Mouse (Mus musculus): ENCODE results near the gene Ano2.

The Ano2 gene

DNA sequence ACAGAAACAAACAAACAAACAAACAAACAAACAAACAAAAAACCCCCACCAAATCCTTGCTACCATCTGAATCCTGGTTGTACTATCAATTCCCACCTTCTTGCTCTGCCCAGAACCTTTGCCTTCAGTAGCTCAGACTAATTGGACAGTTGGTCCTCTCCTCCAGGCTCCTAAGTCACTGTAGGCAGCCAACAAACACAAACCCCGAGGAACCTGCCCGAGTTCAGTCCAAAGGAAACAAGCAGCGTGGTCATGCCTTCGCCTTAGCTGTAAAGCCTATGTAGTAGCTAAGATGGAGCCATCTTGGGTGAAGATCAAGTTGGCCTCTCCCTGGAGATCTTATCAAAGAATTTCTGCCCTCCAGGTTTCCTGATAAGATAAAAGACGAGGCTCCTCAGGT, 362.9 kb downstream of the Ano2 start:
- no peak for DNase-seq (ENCODE audit: low spot score)

DNA sequence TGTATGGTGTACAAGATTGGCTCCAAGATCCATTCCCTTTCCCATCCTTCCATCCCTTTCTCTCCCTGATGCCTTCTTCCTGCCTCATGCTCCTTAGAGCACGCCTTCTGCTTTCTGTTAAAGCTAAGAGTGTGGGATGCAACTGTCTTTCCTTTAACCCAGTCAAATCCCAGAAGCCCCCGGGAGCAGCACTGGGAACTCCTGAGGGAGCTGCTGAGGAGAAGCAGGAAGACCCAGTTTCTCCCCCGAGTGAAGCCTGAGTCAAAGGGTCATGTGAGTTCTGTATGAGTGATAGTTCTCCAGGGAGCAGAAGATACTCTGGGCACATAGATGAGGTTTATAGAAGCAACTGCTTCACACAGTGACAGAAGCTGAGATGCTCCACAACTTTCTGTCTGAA, 367.5 kb downstream of the Ano2 start:
- no peak for DNase-seq (ENCODE audit: low spot score)

GRCm38 (mm10) chr6:126080531-126080930, 390.3 kb downstream of the Ano2 start:
- DNase-seq (ENCODE audit: low spot score), result no peak

DNA sequence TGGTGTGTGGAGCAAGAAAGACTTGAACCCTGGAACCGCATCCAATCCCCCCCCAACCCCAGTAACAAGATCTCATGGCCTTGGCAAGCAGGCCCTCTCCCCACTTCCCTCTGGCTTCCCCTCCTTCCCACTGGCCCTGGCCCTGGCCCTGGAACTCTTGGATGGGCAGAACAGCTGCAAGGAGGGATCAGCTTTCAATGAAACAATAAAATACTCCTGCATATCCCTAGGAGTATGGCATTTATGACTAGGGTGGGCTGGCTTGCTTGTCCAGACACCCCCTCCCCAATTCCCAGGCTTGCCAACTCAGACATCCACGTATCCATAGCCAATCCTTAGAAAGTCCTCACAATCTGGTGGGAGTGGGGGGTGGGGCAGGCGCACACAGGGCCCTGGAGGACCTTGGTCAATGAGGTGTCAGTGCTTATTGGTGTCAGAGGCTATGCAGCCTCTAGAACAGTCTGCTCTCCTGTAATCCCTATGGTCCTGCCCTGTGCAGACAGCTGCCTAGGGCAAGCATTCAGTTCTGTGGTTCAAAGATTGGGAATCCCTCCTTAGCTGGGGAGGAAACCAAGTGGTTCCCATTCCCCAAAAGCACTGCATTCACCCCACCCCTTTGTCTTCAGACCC, 396.2 kb downstream of the Ano2 start:
- DNase-seq (ENCODE audit: low spot score), result no peak

DNA sequence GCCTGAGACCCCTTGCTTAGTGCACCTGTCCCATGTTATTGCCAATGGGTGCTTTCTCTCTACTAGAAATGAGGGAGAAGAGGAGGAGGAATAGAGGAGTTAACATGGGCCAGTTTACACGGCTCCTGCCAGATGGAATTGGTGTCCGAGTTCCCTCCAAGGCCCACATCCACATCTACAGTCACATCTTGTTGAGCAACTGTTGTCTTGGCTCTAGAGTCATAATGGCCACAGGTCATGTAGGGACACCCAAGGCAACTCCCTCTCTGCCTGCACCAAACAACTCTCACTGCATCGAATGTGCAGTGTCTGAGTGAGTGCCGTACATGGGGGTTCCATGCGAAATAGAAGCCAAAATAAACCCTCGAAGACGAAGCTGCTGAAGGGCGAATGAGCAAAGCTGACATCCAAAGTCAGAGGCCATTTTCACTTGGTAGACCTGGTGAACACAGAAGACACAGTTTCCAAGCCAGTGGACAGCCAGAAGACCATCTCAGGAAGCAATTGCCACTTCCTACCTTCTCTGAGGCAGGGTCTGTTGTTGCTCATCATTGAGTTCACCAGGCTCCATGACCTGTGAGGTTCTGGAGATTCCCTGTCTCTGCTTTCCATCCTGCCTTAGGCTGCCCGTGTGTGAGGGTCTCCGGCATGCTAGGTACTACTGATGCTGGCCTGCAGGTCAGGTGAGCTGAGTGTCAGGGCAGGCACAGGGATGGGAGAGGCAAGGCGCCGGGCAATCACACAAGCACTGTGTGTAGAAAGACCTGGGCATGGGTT, 398.5 kb downstream of the Ano2 start:
- no peak for DNase-seq (ENCODE audit: low spot score)
